Mouse (Mus musculus) thymus, adult 18-20 months (tissue): ENCODE results near the gene Tiam2.

Experiments used
- DNase-seq, 2 experiments: peaks; one replicate each; pipeline ENCODE4 v3.0.0; 2022; ENCODE audit warnings: mixed read lengths in 2 of 2

The Tiam2 gene

GRCm38 (mm10) chr17:3397836-3398235 is 71.5 kb downstream of the Tiam2 start:
- DNase-seq, result no peak

- DNase-seq, result no peak
Measured at GRCm38 (mm10) chr17:3405350-3406073, 79.1 kb downstream of the Tiam2 start.

GRCm38 (mm10) chr17:3407051-3407450 is 80.7 kb downstream of the Tiam2 start:
- no peak for DNase-seq

- DNase-seq, result no peak
Measured at GRCm38 (mm10) chr17:3410307-3410706, 83.9 kb downstream of the Tiam2 start.

- no peak for DNase-seq
Measured at GRCm38 (mm10) chr17:3412771-3413170, 86.4 kb downstream of the Tiam2 start.

- no peak for DNase-seq
Measured at GRCm38 (mm10) chr17:3415580-3415979, 89.2 kb downstream of the Tiam2 start.

GRCm38 (mm10) chr17:3416401-3416800 is 90.0 kb downstream of the Tiam2 start:
- DNase-seq, result no peak

GRCm38 (mm10) chr17:3419368-3419928 is 93.1 kb downstream of the Tiam2 start:
- no peak for DNase-seq

GRCm38 (mm10) chr17:3420148-3420547 is 93.8 kb downstream of the Tiam2 start:
- no peak for DNase-seq

- DNase-seq, result no peak
Measured at GRCm38 (mm10) chr17:3423416-3423815, 97.0 kb downstream of the Tiam2 start.

GRCm38 (mm10) chr17:3428659-3429058 is 102.3 kb downstream of the Tiam2 start:
- no peak for DNase-seq

GRCm38 (mm10) chr17:3432590-3433498 is 106.5 kb downstream of the Tiam2 start:
- DNase-seq, result no peak

GRCm38 (mm10) chr17:3433521-3434271 is 107.3 kb downstream of the Tiam2 start:
- no peak for DNase-seq

GRCm38 (mm10) chr17:3435299-3435698 is 108.9 kb downstream of the Tiam2 start:
- no peak for DNase-seq

GRCm38 (mm10) chr17:3436841-3437515 is 110.6 kb downstream of the Tiam2 start:
- no peak for DNase-seq

- DNase-seq, result no peak
Measured at GRCm38 (mm10) chr17:3442526-3443401, 116.4 kb downstream of the Tiam2 start.

GRCm38 (mm10) chr17:3446191-3446950 is 120.0 kb downstream of the Tiam2 start:
- DNase-seq, result no peak

- no peak for DNase-seq
Measured at GRCm38 (mm10) chr17:3448725-3449124, 122.4 kb downstream of the Tiam2 start.

- peak; percentile 32 to 47 for DNase-seq
Measured at GRCm38 (mm10) chr17:3451077-3451476, 124.7 kb downstream of the Tiam2 start.

- DNase-seq, result no peak
Measured at GRCm38 (mm10) chr17:3452571-3453311, 126.4 kb downstream of the Tiam2 start.
